Mouse (Mus musculus) heart, postnatal 0 days (tissue): ENCODE measurements at regions not wholly inside any gene's neighbourhood (a gene's known extent, or its start where the extent isn't known, plus 50 kb on each side); places are given as distances from the start of the nearest gene placed in this dataset.
"Not testable (repeated sequence)": the region's sequence is repeated elsewhere in the genome, so short reads cannot be mapped to it uniquely, and the experiment has no call there.

Experiments
- ATAC-seq: fragments of 200-750 bp; cut with Nextera tagmentation; 2 replicates; pipeline ENCODE4 v1.8.0; 2017; ENCODE audit warnings: low read depth, moderate number of reproducible peaks, moderate library complexity; ENCODE audit not compliant: insufficient read depth
- DNase-seq: peaks from one replicate; pipeline ENCODE4 v3.0.0-alpha.2; 2016; ENCODE audit warnings: low spot score
- H3K27ac ChIP-seq: fragments of 300-500 bp; sonication (generic); 2 replicates; pipeline ENCODE4 v1.5.1; 2014; ENCODE audit warnings: low read depth, mild to moderate bottlenecking
- H3K27me3 ChIP-seq: fragments of 300-500 bp; sonication (generic); 2 replicates; pipeline ENCODE4 v1.6.1; 2014; ENCODE audit warnings: low read length, mixed read lengths; ENCODE audit not compliant: control insufficient read depth, insufficient read depth
- H3K36me3 ChIP-seq: fragments of 300-500 bp; sonication (generic); replicated peaks from 2 replicates; pipeline ENCODE4 v1.6.1; 2014; ENCODE audit warnings: low read length, mixed read lengths; ENCODE audit not compliant: control insufficient read depth, insufficient read depth
- H3K4me1 ChIP-seq: fragments of 300-500 bp; sonication (generic); 2 replicates; pipeline ENCODE4 v1.6.1; 2014; ENCODE audit warnings: antibody characterized with exemption; ENCODE audit not compliant: control insufficient read depth, insufficient read depth
- H3K4me2 ChIP-seq: fragments of 300-500 bp; sonication (generic); 2 replicates; pipeline ENCODE4 v1.6.1; 2014; ENCODE audit warnings: low read depth, mild to moderate bottlenecking, low read length, moderate library complexity
- H3K4me3 ChIP-seq: fragments of 300-500 bp; sonication (generic); 2 replicates; pipeline ENCODE4 v1.5.1; 2014; ENCODE audit warnings: low read depth, low read length
- H3K9ac ChIP-seq: fragments of 300-500 bp; sonication (generic); replicated peaks from 2 replicates; pipeline ENCODE4 v1.6.1; 2014; ENCODE audit warnings: low read depth, low read length, mixed read lengths
- H3K9me3 ChIP-seq: fragments of 300-500 bp; sonication (generic); replicated peaks from 2 replicates; pipeline ENCODE4 v1.6.1; 2016; ENCODE audit warnings: low read length; ENCODE audit not compliant: control insufficient read depth
- CTCF ChIP-seq: IDR thresholded peaks from 2 replicates; pipeline ENCODE4 v1.5.1; 2016; ENCODE audit warnings: antibody characterized with exemption, control low read depth, low read depth
- EP300 ChIP-seq: IDR thresholded peaks from 2 replicates; pipeline ENCODE4 v1.6.1; 2016; ENCODE audit warnings: antibody characterized with exemption, low read depth
- WGBS: fragments of 180-500 bp; shearing (Covaris S2); extraction: QIAGEN DNeasy Blood & Tissue Kit; methylation state at CpG from one replicate; pipeline ENCODE4 v1.1.7; 2014; 5-methylcytosine and 5-hydroxymethylcytosine counted together

GRCm38 (mm10) chr9:72192051-72192952 lies 80.6 kb upstream of the Tcf12 start:
- 0 out of 2 replicates have a peak, but pooled peaks cover 2% of the 10 kb centered on the region for H3K4me1 ChIP-seq
- H3K27me3 ChIP-seq = no peaks in the 10 kb centered on the region
- H3K4me2 ChIP-seq = no peak overlapping the region
- H3K9ac ChIP-seq = no peak overlapping the region
- ATAC-seq (peak; percentile 39; the same call in 1 of the 2 replicates), DNase-seq (peak; percentile 59)
- H3K36me3 ChIP-seq = no peaks in the 10 kb centered on the region
- no peak overlapping the region for H3K4me3 ChIP-seq
- no peak overlapping the region for H3K27ac ChIP-seq
- H3K9me3 ChIP-seq = 0 out of 2 replicates have a peak, but pooled peaks cover 4% of the 10 kb centered on the region
- TF ChIP-seq CTCF (peak; percentile 83), EP300 (no peak)
- WGBS = 45% methylated on average over 8 of the region's 8 CpGs

DNA sequence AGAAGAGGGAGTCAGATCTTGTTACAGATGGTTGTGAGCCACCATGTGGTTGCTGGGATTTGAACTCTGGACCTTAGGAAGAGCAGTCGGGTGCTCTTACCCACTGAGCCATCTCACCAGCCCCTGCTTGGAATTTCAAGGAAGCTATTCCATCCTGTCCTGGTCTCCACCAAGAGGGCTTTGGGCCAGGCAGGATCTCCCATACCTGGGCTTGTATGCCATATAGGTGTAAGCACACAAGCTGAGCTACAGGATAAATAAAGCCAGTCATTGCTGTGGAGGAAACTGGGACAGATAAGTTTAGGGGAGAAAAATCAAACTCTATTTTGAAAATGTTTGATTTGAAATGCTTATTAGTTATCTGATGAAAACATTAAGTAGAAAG lies 81.3 kb upstream of the Tcf12 start:
- H3K9ac ChIP-seq, H3K9me3 ChIP-seq, H3K4me3 ChIP-seq, DNase-seq, H3K27me3 ChIP-seq, H3K36me3 ChIP-seq, H3K4me1 ChIP-seq, ATAC-seq, H3K27ac ChIP-seq, H3K4me2 ChIP-seq: not testable (repeated sequence)
- 74% methylated on average over 1 of the region's 1 CpGs for WGBS

DNA sequence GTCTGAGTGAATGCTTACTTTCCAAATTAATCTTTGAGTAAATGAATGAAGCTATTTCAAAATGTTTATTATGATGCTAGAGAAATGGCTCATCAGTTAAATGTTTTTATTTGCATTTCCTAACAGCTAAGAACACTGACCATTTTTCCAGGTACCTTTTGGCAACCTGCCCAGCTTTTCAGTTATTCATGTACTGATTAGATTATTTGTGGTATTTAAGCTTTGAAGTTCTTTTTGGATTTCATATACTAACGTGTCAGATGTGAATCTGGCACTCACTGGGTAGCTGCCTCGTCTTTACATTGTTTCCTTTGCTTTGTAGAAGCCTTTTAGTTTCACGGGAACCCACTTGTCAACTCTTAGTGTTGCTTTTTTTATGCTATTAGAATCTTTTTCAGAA lies 79.3 kb upstream of the Zfp280d start:
- DNase-seq = no peak
- H3K4me1 ChIP-seq = 0 out of 2 replicates have a peak, but pooled peaks cover 2% of the 10 kb centered on the region
- no peaks in the 10 kb centered on the region for H3K36me3 ChIP-seq
- 33% methylated on average over 3 of the region's 3 CpGs for WGBS
- no peak for ATAC-seq
- H3K9me3 ChIP-seq = no peaks in the 10 kb centered on the region
- H3K4me3 ChIP-seq = no peak overlapping the region
- TF ChIP-seq EP300 = no peak
- no peak for TF ChIP-seq CTCF
- H3K27me3 ChIP-seq = no peaks in the 10 kb centered on the region
- no peak overlapping the region for H3K27ac ChIP-seq
- H3K4me2 ChIP-seq = no peak overlapping the region
- H3K9ac ChIP-seq = no peak overlapping the region

DNA sequence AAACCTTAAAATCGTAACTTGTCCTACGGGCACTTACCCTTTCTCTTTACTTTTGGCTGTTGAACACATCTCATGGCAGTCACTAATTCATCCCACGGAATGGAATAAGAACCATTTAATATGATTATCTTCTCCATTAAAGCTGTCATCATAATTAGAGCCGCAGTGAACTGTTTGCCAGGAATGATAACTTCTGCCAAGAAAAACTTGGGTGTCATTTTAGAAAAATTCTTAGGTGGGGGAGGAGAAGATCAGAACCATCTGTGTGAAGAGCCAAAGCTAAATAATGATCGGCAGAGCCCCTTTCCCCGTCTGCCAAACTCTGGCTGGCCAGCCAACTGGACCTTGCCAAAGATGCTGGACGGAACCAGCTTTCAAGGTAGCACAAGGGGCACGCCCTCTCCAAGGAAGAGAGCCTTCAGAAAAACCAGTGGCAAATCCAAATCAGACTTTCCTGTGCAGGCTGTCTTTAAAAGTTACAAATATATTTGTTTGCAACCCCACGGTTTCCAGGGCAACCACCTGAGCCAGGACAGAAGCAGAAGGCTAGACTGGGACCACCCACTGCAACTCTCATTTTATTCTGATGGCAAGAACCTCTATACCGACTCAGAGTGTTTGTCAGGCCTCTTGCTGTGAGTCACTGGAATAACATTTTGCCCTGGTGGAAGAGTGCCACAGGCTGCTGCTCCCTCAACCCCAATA lies 77.9 kb upstream of the Zfp280d start:
- DNase-seq (no peak), ATAC-seq (no peak)
- Histone ChIP-seq H3K4me1 (no peaks in the 10 kb centered on the region), H3K4me3 (no peak overlapping the region), H3K4me2 (0 out of 2 replicates have a peak overlapping the region, but pooled peaks have one; percentile 18), H3K9me3 (no peaks in the 10 kb centered on the region), H3K36me3 (no peaks in the 10 kb centered on the region), H3K27ac (no peak overlapping the region), H3K9ac (no peak overlapping the region), H3K27me3 (no peaks in the 10 kb centered on the region)
- 67% methylated on average over 10 of the region's 10 CpGs for WGBS
- TF ChIP-seq CTCF (no peak), EP300 (no peak)

DNA sequence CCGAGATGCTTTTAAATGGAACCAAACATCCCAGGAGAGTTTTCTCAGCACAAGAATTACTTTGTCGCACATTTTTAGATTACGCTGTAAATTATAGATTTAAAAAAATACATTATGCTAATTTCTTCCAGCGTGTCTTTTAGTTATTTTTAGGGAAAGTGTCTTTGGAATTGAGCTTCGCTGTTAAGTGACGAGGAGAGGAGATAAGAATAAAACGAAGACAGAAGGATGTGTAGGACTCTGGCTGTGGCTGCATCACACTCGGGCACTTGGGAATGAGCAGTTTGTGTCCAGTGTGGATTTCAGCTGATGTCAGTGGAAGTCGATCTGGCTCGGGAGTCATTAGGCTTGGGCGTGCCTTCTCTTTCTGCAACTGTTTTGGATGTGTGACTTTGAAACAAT lies 77.3 kb upstream of the Zfp280d start:
- Histone ChIP-seq H3K4me1 (no peaks in the 10 kb centered on the region), H3K36me3 (no peaks in the 10 kb centered on the region), H3K27me3 (no peaks in the 10 kb centered on the region), H3K4me3 (no peak overlapping the region), H3K9ac (no peak overlapping the region), H3K4me2 (peak overlapping the region; percentile 18; the same call in 1 of the 2 replicates), H3K27ac (no peak overlapping the region), H3K9me3 (no peaks in the 10 kb centered on the region)
- DNase-seq (no peak), ATAC-seq (no peak)
- no peak for TF ChIP-seq EP300
- TF ChIP-seq CTCF = no peak
- whole genome bisulfite sequencing = 52% methylated on average over 11 of the region's 11 CpGs
